Mouse (Mus musculus): ENCODE data around the gene Lce3a. TPM values are rescaled to one million over a fixed set of nuclear protein-coding genes. Genes with fewer than 3 reads are reported as not detected.
A peak's percentile ranks its signal among the peaks of the same experiment; 100 is the strongest.

Gene Lce3a
- total RNA-seq (2021) = not detected
- long read RNA-seq, experiment 1 = 0 reads
- long read RNA-seq, experiment 2 = 0 reads

GRCm38 (mm10) chr3:92926130-92926529, at the start of gene Lce3a:
Lce3a (minus strand) TSS chr3:92926230.
- no peak for DNase-seq

GRCm38 (mm10) chr3:92966761-92967160, 40.7 kb upstream of the Lce3a start, which contains the start of gene Lce3e:
Lce3e (plus strand) TSS chr3:92967061.
- no peak for DNase-seq

- DNase-seq = no peak
These were observed 31.1 kb upstream of the Lce3a start, which contains the start of gene Lce3d for GRCm38 (mm10) chr3:92957090-92957489. Lce3d (plus strand) TSS chr3:92957390.

GRCm38 (mm10) chr3:92944186-92944585, 18.2 kb upstream of the Lce3a start, which contains the start of gene Lce3c:
Lce3c (plus strand) TSS chr3:92944486.
- no peak for DNase-seq

- DNase-seq = no peak
These were observed 6.6 kb upstream of the Lce3a start, which contains the start of gene Lce3b for GRCm38 (mm10) chr3:92932679-92933078. Lce3b (plus strand) TSS chr3:92932979.

GRCm38 (mm10) chr3:92920364-92920763, 5.7 kb downstream of the Lce3a start:
- peak; percentile 10 for DNase-seq

- no peak for DNase-seq
These were observed 18.5 kb downstream of the Lce3a start for GRCm38 (mm10) chr3:92907571-92907970.

GRCm38 (mm10) chr3:92905182-92905581, 20.8 kb downstream of the Lce3a start:
- no peak for DNase-seq

GRCm38 (mm10) chr3:92903640-92904039, 22.4 kb downstream of the Lce3a start:
- no peak for DNase-seq

GRCm38 (mm10) chr3:92902992-92903391, 23.0 kb downstream of the Lce3a start:
- DNase-seq = peak; percentile 16

GRCm38 (mm10) chr3:92894489-92894888, 31.5 kb downstream of the Lce3a start:
- DNase-seq = no peak

GRCm38 (mm10) chr3:92894063-92894462, 32.0 kb downstream of the Lce3a start:
- DNase-seq = no peak

Other genes with a start within 250 kb of the Lce3a start
- gene Lce1c, start 247.0 kb downstream of the Lce3a start, total RNA-seq (2021) = not detected
- gene Lce1d, start 239.0 kb downstream of the Lce3a start, total RNA-seq (2021) = not detected
- gene Lce1e, start 217.2 kb downstream of the Lce3a start, total RNA-seq (2021) = not detected
- gene Lce1f, start 205.9 kb downstream of the Lce3a start, total RNA-seq (2021) = not detected
- gene Gm38119, start 187.1 kb downstream of the Lce3a start, total RNA-seq (2021) = not detected
- gene Lce1g, start 173.9 kb downstream of the Lce3a start, total RNA-seq (2021) = not detected
- not detected for gene Lce1h, start 161.2 kb downstream of the Lce3a start, total RNA-seq (2021)
- gene Lce1i, start 147.3 kb downstream of the Lce3a start, total RNA-seq (2021) = not detected
- gene Lce1j, start 135.7 kb downstream of the Lce3a start, total RNA-seq (2021) = not detected
- not detected for gene Lce1k, start 118.3 kb downstream of the Lce3a start, total RNA-seq (2021)
- not detected for gene Kprp, start 99.0 kb downstream of the Lce3a start, total RNA-seq (2021)
- gene Lce1l, start 74.9 kb downstream of the Lce3a start, total RNA-seq (2021) = not detected
- not detected for gene 2310050C09Rik, start 56.0 kb downstream of the Lce3a start, total RNA-seq (2021)
- gene Lce3b, start 6.7 kb upstream of the Lce3a start, total RNA-seq (2021) = not detected
- gene Lce3c, start 18.3 kb upstream of the Lce3a start, total RNA-seq (2021) = not detected
- not detected for gene Lce3d, start 31.2 kb upstream of the Lce3a start, total RNA-seq (2021)
- gene Lce3e, start 40.8 kb upstream of the Lce3a start, total RNA-seq (2021) = not detected
- not detected for gene Lce3f, start 66.0 kb upstream of the Lce3a start, total RNA-seq (2021)
- gene Crct1, start 89.5 kb upstream of the Lce3a start, total RNA-seq (2021) = not detected
- not detected for gene Lce1m, start 92.8 kb upstream of the Lce3a start, total RNA-seq (2021)
- not detected for gene Gm4858, start 142.6 kb upstream of the Lce3a start, total RNA-seq (2021)
- gene Crnn, start 218.6 kb upstream of the Lce3a start, total RNA-seq (2021) = not detected

Data from gastrocnemius, postnatal 10 days (tissue).